Mouse (Mus musculus) fat pad, adult 2 months (tissue): ENCODE data around the gene Nkd1.

Experiments
- DNase-seq: peaks from one replicate; pipeline ENCODE4 v3.0.0-alpha.2; 2011; ENCODE audit warnings: low read depth, low spot score; ENCODE audit errors: extremely low read depth

The Nkd1 gene

GRCm38 (mm10) chr8:88520985-88521527, at the start of gene Nkd1:
Nkd1 (plus strand) TSS chr8:88521354.
- no peak for DNase-seq

- no peak for DNase-seq
These were observed 39.9 kb upstream of the Nkd1 start for GRCm38 (mm10) chr8:88481290-88481689.

DNA sequence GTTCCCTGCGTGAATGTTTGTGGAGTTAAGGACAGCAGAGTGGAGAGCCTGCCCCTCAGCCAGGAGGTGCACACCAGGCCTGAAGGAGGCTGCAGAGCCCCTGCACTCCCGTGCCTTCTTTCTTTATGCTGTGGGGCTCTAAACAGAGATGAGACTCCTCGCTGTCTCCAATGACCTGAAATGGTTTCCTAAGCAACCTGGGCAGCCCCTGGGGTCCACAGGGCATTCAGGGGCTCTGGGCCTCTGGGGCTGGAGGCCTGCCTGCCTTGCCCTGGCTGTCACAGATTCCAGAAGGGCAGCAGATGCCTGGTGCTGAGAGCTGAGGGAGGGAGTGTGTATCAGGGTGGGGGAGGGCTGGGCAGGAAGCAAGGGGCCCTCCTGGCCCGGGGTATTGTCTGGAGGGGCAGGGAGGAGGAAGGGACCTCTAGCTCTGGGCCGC, 32.7 kb upstream of the Nkd1 start:
- DNase-seq, result no peak

GRCm38 (mm10) chr8:88494076-88494475, 27.1 kb upstream of the Nkd1 start:
- DNase-seq, result no peak

DNA sequence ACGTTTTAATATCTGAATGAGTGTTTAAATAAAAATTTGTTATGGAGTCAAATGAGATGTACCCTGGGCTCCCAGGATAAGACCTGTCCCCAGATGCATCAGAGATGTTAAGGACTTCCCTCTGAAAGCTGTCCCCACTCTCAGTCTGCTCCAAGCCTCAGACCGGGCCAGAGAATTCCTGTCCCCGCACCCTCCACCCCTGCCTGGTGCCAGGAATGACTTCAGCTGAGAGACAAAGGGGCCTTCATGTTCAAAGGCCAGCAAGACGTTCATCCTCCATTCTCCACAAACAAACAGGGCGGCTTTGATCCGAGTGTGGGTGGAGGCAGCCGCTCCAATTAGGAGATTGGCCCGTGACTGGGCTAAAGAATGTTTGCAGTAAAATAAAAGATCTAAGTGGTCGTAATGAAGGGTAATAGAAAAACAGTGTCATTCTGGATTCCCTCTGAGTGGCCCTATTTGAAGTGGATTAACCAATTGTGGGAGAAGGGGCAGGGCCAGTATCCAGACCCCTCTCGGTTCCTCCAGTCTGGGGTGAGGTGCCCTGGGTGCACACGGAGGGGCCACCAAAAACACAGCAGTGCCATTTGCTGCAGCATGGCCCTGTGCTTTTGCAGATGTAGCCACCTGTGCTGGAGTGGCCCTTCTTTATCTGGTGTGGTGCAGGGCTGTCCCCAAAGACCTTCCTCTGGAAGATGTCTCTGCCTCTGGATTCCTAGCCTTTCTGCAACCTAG, 25.9 kb upstream of the Nkd1 start:
- DNase-seq, result no peak

DNA sequence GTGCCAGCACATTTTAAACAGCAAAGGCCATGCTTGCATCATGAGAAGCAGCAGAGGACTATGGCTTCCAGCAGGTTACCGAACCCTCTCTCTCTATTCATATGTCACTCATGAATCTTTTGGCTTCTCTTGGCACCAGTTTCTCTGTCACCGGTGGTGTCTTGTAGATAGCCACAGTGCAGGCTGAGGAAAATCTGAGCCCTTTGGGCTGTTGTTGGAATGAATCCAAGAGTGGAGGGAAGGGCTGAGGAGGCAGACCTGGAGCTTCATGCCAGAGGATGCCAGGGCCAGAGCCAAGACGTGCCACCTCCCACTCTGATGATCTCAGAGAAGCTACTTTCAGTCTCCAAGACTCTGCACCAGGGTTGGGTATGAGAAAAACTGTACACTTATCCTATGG, 19.0 kb upstream of the Nkd1 start:
- DNase-seq, result no peak

- DNase-seq, result no peak
These were observed 14.2 kb upstream of the Nkd1 start for GRCm38 (mm10) chr8:88506981-88507380.

DNA sequence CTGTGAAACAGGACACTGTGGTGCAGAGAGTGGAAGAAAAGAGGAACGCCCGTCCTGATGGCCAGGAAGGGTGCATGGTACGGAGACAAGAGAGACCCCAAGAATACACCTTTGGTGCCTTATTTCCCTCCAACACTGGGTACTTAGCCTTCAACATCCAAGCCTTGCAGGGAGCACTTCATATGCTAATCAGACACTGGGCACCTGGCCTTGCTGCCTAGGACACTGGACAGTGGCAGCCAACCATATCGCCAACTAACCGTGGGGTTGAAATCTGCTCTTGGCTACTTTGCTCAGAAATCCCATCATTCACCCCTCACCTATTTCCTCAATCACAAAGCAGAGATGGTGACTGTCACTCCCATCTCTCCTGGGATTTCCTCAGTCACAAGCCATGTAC, 10.1 kb upstream of the Nkd1 start:
- DNase-seq, result no peak

DNA sequence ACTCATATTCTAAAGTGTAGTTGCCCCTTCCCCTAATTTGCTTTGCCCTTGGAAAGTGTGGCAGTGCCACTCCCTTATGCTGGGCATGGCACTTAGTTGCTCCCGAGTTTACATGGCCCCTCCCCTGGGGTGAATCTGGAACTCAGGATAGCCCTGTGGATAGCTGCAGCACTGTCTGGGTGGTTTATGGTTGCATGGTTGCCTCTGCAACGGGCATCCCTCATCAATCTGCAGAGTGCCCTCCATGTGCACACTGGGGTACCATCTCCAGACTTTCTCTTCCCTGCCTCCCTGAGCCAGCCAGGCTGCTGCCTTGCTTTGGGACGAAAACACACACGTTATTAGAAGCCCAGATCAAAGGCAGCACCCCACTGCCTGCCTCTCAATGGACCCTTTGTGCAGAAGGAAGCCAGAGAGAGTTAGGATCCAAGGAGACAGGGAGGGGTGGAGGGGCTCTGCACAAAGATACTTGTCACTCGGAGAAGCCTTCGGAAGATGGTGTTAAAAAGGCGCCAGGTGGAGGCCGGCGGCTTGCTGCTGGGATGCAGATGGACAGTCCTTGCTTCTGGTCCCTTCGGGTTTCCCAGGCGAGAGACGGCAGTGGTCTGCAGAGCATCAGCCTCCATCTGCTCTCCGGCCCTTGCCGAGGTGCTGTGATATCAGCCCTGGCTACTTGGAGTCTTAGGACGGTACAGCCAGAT, 8.9 kb upstream of the Nkd1 start:
- DNase-seq, result no peak

DNA sequence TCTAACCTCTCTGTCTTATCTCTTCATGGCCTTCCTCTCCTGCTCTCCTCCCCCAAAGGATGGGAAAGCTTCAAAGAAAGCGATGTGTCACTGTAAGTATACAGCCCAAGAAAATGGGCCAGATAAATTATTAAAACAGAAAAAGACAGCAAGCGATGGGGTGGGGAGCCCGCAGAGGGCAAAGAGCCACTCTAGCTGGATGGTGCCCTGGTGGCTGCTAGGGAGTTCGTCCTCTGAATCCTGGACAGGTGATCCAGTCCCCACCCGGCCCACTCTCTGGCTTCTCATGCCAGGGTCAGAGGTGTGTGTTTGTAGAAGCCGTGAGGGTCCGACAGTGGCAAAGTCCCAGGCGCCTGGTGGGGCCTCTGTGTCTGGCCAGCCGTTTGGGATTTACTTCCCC, 3.1 kb upstream of the Nkd1 start:
- no peak for DNase-seq

- DNase-seq, result no peak
These were observed 773 bp upstream of the Nkd1 start for GRCm38 (mm10) chr8:88520381-88520780.

DNA sequence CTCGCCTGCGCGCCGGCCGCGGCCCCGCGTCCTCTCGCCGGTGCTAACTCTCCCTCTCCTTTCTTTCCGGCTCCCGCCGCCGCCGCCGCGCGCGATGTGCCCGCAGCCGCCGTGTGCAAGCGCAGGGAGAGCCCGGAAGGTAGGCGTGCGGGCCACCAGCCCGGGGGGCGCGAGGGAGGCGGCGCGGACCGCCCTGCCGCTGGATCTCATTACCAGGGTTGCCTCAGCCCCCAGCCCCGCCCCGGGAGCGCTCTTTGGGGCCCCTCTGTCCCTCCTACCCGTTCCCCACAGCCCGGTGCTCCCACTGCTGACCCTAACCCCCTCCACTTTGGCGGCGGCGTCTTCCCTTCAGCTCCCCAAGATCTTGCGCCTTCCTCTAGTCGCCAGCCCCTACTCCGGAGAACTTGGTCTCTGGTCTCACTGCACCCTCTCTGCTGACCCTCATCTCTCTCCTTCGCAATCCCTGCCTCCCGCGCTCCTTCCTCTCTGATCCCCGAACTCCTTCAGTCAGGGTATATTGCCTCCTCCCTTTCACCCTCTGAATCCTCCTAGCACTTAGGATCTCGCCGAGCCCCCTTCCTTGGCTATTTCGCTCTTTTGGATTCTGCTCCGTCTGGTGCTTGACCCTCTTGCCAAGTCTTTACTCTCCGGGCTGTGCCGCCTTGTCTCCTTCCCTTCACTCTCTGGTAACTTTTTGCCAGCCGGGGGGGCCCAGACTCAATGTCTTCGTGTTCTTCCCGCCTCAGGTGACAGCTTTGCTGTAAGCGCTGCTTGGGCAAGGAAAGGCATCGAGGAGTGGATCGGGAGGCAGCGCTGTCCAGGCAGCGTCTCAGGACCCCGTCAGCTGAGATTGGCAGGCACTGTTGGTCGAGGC, 624 bp downstream of the Nkd1 start:
- DNase-seq, result no peak

DNA sequence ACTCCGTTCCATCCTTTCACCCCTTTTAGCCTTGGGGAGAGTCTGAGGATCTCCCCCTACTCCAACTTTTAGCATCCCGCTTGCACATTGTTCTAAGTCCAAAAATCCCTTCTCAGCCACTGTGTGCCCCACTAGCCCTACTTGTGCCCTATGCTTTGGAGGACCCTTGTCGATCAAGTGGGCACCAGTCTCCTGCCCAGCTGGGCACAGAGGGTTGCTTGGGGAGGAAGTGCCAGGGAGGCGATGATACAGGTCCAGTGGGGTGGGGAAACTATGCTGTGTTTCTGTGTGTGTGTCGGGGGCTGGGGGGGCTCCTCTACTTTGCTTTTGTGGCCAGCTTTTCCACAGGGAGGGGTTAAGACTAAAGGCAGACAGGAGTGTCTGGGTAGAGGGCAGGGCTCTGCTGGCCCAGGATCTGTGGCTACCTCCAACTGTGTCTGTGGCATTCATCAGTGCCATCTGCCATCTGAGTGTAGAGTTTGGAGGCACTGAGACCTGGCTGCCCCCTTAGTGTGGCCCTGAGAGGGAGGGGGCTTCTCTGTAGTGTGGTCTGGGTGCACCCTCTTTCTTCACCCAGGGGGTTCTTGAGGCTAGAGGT, 1.4 kb downstream of the Nkd1 start:
- DNase-seq, result no peak

DNA sequence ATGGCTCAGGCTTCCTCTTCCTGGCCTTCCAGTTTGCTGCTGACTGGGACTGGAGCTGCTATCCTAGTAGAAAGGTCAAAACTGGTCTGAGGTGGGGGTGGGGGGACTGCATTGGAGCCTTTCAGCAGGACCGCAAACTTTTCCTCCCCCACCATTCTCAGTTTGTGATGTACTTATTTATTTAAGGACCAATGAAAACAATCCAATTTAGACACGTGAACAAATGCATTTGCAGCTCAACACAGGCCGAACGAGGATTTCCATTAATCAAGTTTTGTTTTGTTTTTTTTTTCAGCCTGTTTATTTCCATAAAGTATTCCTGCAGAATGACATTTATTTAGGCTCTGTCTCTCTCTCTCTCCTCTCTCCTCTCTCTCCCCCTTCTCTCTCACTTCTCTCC, 2.5 kb downstream of the Nkd1 start:
- no peak for DNase-seq

- DNase-seq, result no peak
These were observed 3.0 kb downstream of the Nkd1 start for GRCm38 (mm10) chr8:88524132-88524531.

DNA sequence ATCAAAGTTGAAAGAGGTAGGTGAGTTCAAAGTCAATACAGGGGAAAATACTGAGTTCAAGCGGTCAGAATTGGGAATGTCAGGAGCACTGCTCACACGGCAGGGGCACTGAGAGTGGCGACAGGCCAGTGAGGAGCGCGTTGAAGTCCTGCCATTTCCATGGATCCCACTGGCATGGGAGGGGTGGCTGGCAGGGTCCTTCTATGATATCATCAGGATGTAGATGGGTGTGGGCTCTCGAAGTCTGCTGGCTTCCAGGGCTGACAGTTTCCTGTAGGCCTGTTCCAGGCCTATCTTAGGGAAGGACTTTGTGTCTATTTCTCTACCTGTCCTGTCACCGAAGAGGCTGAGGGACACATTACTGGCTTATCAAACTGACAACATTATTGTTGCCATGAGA, 3.7 kb downstream of the Nkd1 start:
- no peak for DNase-seq

GRCm38 (mm10) chr8:88526296-88526695, 5.1 kb downstream of the Nkd1 start:
- DNase-seq, result no peak

- no peak for DNase-seq
These were observed 7.0 kb downstream of the Nkd1 start for GRCm38 (mm10) chr8:88528186-88528585.

DNA sequence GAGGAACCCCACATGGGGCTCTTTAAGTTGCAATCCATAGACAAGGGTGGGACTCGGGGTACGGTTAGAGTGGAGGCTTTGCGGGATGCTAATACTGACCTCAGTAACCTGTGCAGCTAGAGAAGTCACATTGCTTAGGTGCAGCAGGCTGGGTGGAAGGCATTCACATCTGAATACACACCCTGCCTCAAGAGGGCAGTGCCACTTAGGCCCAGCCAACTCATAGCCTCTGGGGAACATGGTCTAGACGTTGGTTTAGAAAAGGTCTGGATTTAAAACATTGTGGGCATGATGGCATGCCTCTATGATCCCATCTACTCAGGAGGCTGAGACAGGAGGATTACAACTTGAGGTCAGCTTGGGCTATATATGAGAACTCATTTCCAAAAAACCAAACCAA, 8.6 kb downstream of the Nkd1 start:
- DNase-seq, result no peak

GRCm38 (mm10) chr8:88537081-88537480, 15.9 kb downstream of the Nkd1 start:
- DNase-seq, result no peak
